Mouse (Mus musculus) liver, postnatal 0 days (tissue): ENCODE measurements around the gene Pitpnm3. TPM values are rescaled to one million over a fixed set of nuclear protein-coding genes. Genes with fewer than 3 reads are reported as not detected.

Experiments used
- ATAC-seq: fragments of 200-750 bp; cut with Nextera tagmentation; 2 replicates; pipeline ENCODE4 v1.8.0; 2017; ENCODE audit warnings: mild to moderate bottlenecking, moderate library complexity
- DNase-seq: peaks from one replicate; pipeline ENCODE4 v3.0.0-alpha.2; 2016
- H3K27ac ChIP-seq: fragments of 300-500 bp; sonication (generic); 2 replicates; pipeline ENCODE4 v1.5.1; 2014; ENCODE audit warnings: antibody characterized with exemption, moderate library complexity, mild to moderate bottlenecking, low read depth
- H3K27me3 ChIP-seq: fragments of 300-500 bp; sonication (generic); 2 replicates; pipeline ENCODE4 v1.6.1; 2014; ENCODE audit warnings: low read length, control low read depth, mixed read lengths; ENCODE audit not compliant: insufficient read depth
- H3K36me3 ChIP-seq: fragments of 300-500 bp; sonication (generic); replicated peaks from 2 replicates; pipeline ENCODE4 v1.6.1; 2014; ENCODE audit warnings: mild to moderate bottlenecking, control low read depth, low read length, moderate library complexity, mixed read lengths; ENCODE audit not compliant: insufficient read depth
- H3K4me1 ChIP-seq: fragments of 300-500 bp; sonication (generic); 2 replicates; pipeline ENCODE4 v1.6.1; 2014; ENCODE audit warnings: antibody characterized with exemption, mild to moderate bottlenecking, control low read depth; ENCODE audit not compliant: insufficient read depth
- H3K4me2 ChIP-seq: fragments of 300-500 bp; sonication (generic); 2 replicates; pipeline ENCODE4 v1.6.1; 2014; ENCODE audit warnings: low read depth, mild to moderate bottlenecking, low read length, moderate library complexity, mixed read lengths
- H3K4me3 ChIP-seq: fragments of 300-500 bp; sonication (generic); 2 replicates; pipeline ENCODE4 v1.5.1; 2014; ENCODE audit warnings: low read depth, low read length
- H3K9ac ChIP-seq: fragments of 300-500 bp; sonication (generic); replicated peaks from 2 replicates; pipeline ENCODE4 v1.6.1; 2014; ENCODE audit warnings: mild to moderate bottlenecking, moderate library complexity
- H3K9me3 ChIP-seq: fragments of 300-500 bp; sonication (generic); 2 replicates; pipeline ENCODE4 v1.6.1; 2016; ENCODE audit warnings: mild to moderate bottlenecking, control low read depth, low read length, mixed read lengths
- CTCF ChIP-seq: sonication (generic); IDR thresholded peaks from 2 replicates; pipeline ENCODE4 v1.5.1; 2016; ENCODE audit warnings: antibody characterized with exemption, low read depth
- EP300 ChIP-seq: IDR thresholded peaks from 2 replicates; pipeline ENCODE4 v1.6.1; 2016; ENCODE audit warnings: antibody characterized with exemption, low read depth, mild to moderate bottlenecking
- WGBS: fragments of 180-500 bp; shearing (Covaris S2); extraction: QIAGEN DNeasy Blood & Tissue Kit; methylation state at CpG from one replicate; pipeline ENCODE4 v1.1.7; 2014; ENCODE audit not compliant: insufficient replicate concordance; 5-methylcytosine and 5-hydroxymethylcytosine counted together
- polyA plus RNA-seq: library from polyadenylated mRNA; unstranded; fragments of >200 nt; fragmentation: Nextera tagmentation; extraction: Ambion mirVana; gene quantifications from 2 replicates; pipeline ENCODE4 v1.2.1, GENCODE M21; 2015

Gene Pitpnm3
- polyA plus RNA-seq, 1 experiment from 2014 or later = not detected

GRCm38 (mm10) chr11:72003171-72003570 lies 132.4 kb downstream of the Pitpnm3 start:
- Histone ChIP-seq H3K4me2 (no peak overlapping the region), H3K36me3 (no peaks in the 10 kb centered on the region), H3K27me3 (no peaks in the 10 kb centered on the region), H3K9ac (no peak overlapping the region), H3K4me1 (no peaks in the 10 kb centered on the region), H3K4me3 (no peak overlapping the region), H3K27ac (no peak overlapping the region), H3K9me3 (no peaks in the 10 kb centered on the region)
- DNase-seq (no peak), ATAC-seq (no peak)
- TF ChIP-seq CTCF = no peak
- no peak for TF ChIP-seq EP300
- WGBS = 63% methylated on average over 9 of the region's 9 CpGs

GRCm38 (mm10) chr11:72002138-72002853 lies 133.3 kb downstream of the Pitpnm3 start:
- ATAC-seq = no peak
- H3K4me3 ChIP-seq = no peak overlapping the region
- H3K4me2 ChIP-seq = no peak overlapping the region
- H3K36me3 ChIP-seq = no peaks in the 10 kb centered on the region
- 39% methylated on average over 13 of the region's 13 CpGs for WGBS
- H3K9me3 ChIP-seq = no peaks in the 10 kb centered on the region
- no peak overlapping the region for H3K27ac ChIP-seq
- TF ChIP-seq EP300 (no peak), CTCF (peak; percentile 76)
- H3K4me1 ChIP-seq = no peaks in the 10 kb centered on the region
- no peak overlapping the region for H3K9ac ChIP-seq
- H3K27me3 ChIP-seq = no peaks in the 10 kb centered on the region
- peak; percentile 61 for DNase-seq

GRCm38 (mm10) chr11:72000194-72000593 lies 135.4 kb downstream of the Pitpnm3 start:
- WGBS = 72% methylated on average over 6 of the region's 6 CpGs
- H3K4me3 ChIP-seq = no peak overlapping the region
- H3K9ac ChIP-seq = no peak overlapping the region
- H3K9me3 ChIP-seq = no peaks in the 10 kb centered on the region
- H3K36me3 ChIP-seq = no peaks in the 10 kb centered on the region
- H3K4me2 ChIP-seq = no peak overlapping the region
- TF ChIP-seq CTCF = no peak
- TF ChIP-seq EP300 = no peak
- no peaks in the 10 kb centered on the region for H3K4me1 ChIP-seq
- H3K27me3 ChIP-seq = no peaks in the 10 kb centered on the region
- no peak for DNase-seq
- no peak for ATAC-seq
- H3K27ac ChIP-seq = no peak overlapping the region

Other genes starting within 250 kb of the Pitpnm3 start
- 0.05 and 0.11 TPM in 2 replicates for gene Aipl1, start 98.3 kb downstream of the Pitpnm3 start, polyA plus RNA-seq
- 7.0 and 7.4 TPM in 2 replicates for gene Pimreg, start 93.7 kb downstream of the Pitpnm3 start, polyA plus RNA-seq
- gene Gm43951, start 71.1 kb upstream of the Pitpnm3 start, polyA plus RNA-seq = not detected in 2 replicates
- gene 4933427D14Rik, start 71.7 kb upstream of the Pitpnm3 start, polyA plus RNA-seq = 1.7 and 1.8 TPM in 2 replicates
- 71.3 and 76.8 TPM in 2 replicates for gene Txndc17, start 71.8 kb upstream of the Pitpnm3 start, polyA plus RNA-seq
- 12.2 and 12.5 TPM in 2 replicates for gene Med31, start 79.8 kb upstream of the Pitpnm3 start, polyA plus RNA-seq
- gene Slc13a5, start 131.4 kb upstream of the Pitpnm3 start, polyA plus RNA-seq = not detected in 2 replicates
- 11.7 and 13.1 TPM in 2 replicates for gene Xaf1, start 165.9 kb upstream of the Pitpnm3 start, polyA plus RNA-seq
- gene Fbxo39, start 178.7 kb upstream of the Pitpnm3 start, polyA plus RNA-seq = not detected in 2 replicates
- 0.07 TPM in 1 of 2 replicates, not detected in the other for gene Tekt1, start 226.7 kb upstream of the Pitpnm3 start, polyA plus RNA-seq